Mouse (Mus musculus) kidney, adult 8-10 months (tissue): ENCODE data around the gene Fam76a.

Experiments used
- DNase-seq, 2 experiments: peaks; one replicate each; pipeline ENCODE4 v3.0.0; 2022

Fam76a gene

DNA sequence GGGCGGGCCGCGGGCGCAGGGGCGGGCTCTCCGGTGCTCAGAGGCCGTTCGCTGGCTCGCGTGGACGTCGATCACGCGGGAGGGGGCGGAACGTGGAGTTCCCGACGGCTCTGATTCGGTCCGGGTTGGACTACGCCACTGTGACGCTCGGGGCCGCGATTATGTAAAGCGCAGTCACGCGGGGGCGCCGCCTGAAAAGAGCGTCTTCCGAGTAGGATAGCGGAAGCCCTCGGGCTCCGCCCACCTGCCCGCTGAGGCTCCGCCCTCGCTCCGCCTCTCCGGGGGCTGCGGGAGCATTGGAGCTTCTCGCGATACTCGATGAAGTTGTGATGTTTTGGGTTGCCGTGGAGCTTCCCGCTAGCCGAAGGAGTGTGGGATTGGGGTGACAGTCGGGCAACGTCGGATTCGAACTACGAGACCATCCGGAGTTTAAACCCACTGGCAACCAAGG is at the start of gene Fam76a:
TSS of gene Fam76a (minus strand) at position 1 of the 451 bp plus-strand sequence.
- peak; percentile 100 for DNase-seq

- DNase-seq = no peak
Measured at GRCm38 (mm10) chr4:132972101-132972500, 49.7 kb upstream of the Fam76a start.

- DNase-seq = no peak
Measured at GRCm38 (mm10) chr4:132971601-132972000, 49.2 kb upstream of the Fam76a start.

- no peak for DNase-seq
Measured at GRCm38 (mm10) chr4:132968105-132968938, 46.0 kb upstream of the Fam76a start.

DNA sequence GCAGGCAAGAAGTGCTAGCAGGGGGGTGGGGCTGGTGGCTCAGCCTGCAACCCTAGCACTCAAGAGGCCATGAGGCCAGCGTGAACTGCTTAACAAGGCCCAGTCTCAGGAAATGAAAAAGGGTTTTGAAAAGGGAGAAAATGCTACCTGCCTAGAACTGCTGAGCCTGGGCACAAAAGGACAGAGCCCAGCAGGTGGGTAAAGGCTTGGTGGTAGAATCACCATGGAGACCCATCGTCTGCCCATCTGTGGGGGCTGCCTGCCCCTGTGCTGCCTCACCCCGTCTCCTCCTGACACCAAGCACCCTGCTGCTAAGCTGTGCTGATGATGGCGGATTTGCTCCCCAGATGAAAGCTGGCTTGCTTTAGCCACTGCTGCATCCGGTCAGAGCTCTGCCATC is 42.1 kb upstream of the Fam76a start:
- no peak for DNase-seq

DNA sequence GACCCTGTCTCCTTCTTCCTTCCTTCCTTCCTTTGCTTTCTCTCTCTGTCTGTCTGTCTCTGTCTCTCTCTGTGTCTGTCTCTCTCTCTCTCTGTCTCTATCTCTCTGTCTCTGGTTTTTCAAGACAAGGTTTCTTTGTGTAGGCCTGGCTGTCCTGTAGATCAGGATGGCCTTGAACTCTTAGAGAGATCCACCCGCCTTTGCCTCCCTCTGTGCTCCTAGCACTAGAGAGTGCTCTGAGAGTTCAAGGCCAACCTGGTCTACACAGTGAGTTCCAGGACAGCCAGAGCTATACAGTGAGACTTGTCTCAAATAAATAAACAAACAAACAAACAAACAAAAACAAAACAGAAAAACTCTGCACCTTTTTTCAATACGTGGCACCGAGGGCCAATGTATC is 41.7 kb upstream of the Fam76a start:
- no peak for DNase-seq

- no peak for DNase-seq
Measured at GRCm38 (mm10) chr4:132963436-132963835, 41.1 kb upstream of the Fam76a start.

DNA sequence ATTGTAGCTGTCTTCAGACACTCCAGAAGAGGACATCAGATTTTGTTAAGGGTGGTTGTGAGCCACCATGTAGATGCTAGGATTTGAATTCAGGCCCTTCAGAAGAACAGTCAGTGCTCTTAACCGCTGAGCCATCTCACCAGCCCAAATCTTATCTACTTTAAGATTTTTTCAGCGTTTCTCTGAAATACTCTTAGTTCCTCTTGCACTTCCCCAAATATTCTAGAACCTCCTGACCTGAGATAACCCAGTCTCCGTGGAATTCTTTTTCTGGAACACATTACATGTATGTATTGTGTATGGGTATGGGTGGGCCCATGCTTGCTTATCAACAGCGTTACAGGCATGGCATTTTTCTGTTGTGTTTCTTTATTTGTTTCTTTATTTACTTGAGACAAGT is 40.3 kb upstream of the Fam76a start:
- DNase-seq = no peak

DNA sequence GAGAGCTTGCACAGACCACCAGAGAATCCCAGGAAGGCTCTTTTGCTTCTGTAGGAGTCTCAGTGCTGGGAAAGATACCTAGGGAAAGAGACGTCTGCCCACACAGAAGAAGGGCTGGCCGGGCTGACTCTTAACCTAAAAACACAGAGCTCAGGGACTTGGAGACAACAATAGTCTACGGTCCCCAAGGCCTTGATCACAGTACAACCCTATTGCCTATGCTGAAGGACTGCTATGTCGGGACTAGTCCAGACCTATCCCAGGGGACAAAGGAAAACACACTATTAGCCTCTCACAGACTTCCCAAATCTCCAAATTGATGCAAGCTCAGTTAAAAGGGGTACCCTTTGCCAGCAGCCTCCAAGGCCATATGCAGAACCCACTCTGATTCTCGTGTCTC is 39.5 kb upstream of the Fam76a start:
- no peak for DNase-seq

DNA sequence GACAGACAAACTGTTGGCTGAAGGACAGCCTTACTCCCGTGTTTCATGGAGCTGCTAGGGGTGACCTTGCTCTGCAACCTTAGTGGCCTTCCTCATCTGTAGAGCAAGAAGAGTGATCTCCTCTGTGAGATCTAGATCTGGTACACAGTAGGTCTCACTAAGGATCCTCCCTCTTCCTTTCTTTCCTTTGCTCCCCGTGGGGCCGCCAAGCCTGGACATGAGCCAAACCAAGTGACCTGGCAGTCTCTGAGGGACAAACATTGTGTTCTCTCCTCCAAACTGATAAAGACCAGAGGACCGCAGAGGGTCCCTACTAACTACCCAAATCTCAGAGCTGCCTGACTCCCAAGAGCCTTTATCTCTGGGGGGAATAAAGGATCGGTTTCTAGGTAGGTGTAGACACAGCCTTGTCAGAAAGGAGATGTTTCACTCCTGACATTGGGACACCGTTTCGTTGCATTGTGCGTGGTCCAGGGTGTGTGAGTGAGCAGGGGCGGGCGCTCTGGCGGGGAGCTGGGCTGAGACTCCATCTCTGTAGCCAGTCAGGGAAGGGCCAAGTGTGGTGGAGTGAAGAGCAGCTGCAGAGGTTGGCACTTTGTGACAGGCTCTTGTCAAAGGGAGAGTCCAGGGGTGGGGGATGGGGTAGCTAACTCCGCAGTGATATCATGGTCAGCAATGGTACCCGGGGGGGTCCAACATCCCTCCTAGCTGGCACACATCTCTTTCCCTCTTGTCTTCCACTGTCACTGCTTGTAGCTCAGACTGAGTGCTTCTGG is 38.7 kb upstream of the Fam76a start:
- peak in 1 of 2 experiments; percentile 52 for DNase-seq

- no peak for DNase-seq
Measured at GRCm38 (mm10) chr4:132960313-132960712, 38.0 kb upstream of the Fam76a start.

DNA sequence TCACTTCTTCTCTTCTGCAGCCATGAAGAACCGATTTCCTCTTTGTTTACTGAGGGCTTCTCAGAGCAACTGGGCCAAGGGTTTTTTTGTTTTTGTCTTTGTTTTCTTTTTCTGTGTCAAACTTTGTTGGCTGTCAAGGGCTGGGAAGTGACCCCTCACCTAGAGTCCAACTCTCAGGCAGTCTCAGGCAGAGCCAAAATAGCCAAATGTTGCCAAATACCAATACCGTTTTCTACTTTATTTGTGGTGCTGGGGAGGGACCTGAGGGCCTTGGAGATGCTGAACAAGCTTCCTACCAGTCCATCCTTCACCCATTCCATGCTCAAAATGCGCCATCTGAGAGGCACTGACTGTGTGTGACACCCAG is 37.3 kb upstream of the Fam76a start:
- DNase-seq = no peak

- no peak for DNase-seq
Measured at GRCm38 (mm10) chr4:132958741-132959678, 36.7 kb upstream of the Fam76a start.

DNA sequence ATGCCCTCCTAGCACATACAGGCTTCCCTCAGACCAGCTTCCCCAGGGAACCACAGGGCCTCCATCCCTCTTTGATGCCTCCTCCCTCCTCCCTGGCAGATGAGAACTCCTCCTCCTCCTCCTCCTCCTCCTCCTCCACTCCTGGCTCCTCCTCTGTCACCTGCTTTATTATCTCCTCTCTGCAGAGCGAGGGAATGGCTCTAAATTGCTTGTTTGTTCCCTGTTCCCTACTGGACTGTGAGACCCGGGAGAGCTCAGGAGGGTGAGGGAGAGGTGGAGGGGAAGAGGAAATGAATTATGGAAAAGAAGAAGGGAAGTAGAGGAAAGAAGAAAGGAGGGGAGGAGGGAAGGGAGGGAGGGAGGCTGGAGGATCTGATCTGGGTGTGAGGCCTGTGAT is 33.0 kb upstream of the Fam76a start:
- DNase-seq = no peak

DNA sequence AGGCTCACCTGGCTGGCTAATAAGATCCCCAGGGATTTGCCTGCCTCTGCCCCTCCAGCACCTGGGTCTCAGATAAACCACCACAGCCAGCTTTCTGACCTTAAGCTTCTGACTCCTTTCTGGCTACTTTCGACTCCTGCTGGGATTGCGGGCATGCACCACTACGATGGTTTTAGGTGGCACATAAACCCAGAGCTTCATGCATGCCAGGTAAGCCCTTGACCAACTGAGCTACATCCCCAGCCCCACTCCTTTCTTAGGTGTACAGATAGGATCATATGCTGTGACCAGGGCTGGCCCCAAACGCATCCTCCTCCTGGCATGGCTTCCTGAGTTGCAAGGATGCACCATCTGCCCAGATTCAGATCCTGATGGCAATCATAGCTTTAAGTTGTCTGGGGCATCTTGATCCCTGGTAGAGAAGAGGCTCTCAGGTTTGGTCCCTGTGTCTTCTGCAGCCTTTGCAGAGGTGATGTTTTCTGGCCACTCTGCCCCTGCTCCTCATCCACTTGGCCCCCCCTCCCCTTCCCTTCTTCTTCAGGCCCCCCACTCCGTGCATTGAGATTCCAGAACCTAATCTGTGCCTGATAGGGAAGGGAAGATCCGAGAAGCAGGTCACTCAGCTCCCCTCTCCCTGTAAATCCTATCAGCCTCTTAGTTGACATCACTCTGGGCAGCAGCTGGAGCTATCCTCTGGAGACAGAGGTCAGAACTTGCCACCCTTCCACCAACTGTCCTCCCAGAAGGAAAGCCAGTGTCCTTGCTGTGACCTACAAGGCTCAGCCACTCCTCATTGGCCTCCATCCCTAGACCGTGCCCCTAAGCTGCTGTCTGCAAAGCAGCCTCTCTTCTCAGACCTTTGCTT is 32.4 kb upstream of the Fam76a start:
- no peak for DNase-seq

- DNase-seq = no peak
Measured at GRCm38 (mm10) chr4:132950999-132951398, 28.6 kb upstream of the Fam76a start.

DNA sequence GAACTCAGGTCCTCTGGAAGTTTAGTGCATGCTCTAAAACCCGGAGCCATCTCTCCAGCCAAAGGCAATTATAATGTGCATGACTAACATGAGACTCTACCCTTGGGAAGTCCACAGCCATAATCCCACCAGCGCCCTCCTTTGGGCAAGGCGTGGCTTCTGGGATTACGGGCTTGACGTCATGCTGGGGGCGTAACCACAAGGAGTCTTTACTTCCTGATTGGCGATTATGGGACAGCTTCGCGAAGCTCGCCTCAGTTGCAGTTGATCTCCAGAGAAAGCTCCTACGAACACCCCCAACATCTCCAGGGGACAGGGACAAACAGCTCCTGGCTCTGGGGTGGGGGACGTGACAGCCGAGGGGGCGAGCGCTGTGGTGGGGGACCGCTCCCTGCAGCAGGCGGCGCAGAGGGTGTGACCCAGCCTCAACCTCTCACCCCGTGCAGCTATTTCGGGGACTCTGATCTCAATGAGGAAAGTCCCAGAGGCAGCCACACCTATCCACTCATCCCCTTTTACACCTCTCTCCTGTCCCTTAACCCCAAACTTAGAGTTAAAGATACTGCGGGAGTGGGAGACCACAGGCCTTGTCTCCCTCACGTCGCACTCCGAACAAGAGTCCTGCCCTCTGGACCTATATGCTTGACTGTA is 27.6 kb upstream of the Fam76a start:
- DNase-seq = no peak

DNA sequence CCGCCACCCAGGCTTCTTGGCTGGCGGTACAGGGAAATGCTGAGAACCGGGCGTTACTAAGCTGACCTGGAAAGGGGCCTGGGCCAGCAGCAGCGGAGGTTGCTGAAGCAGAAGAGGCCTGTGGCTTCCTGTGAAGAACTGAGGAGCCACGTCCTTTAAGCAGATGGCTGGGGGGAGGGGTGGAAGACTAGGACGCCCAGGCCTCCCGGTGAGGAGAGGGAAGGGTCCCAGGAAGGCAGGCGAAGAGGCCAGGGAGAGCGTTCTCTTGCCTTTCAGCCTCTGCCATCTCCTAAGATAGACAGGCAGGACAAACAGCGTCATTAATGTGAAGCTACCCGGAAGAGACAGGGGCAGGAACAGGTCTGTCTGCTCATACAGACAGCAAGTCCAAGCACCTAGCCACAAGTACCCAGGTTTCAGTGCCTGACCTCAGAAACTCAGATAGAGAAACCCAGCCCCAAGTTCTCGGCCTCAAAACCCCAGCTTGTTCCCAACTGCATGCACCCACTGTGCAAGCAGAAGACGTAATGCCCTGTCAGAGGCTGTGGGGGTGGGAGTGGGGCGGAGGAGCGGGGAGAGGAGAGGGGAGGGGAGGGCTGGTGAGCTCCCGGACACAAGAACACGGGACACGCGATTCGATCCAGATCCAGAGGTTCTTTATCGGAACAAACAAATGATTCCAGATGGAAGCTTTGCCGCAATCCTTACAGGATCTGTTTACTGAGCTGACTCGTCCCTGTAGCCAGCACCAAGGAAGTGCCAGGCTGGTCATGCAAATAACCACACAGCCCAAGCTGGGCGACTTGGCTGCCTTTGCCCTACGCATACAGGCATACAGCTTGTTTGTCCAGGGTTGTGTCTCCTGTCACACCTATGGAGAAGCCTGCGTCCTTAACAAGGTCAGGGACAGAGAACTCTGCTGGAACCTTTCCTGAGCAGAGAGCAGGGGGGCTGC is 24.0 kb upstream of the Fam76a start:
- DNase-seq = peak in 1 of 2 experiments; percentile 27

- peak; percentile 63 to 85 for DNase-seq
Measured at GRCm38 (mm10) chr4:132945261-132946046, 23.1 kb upstream of the Fam76a start.
